In the genomic region with DNA sequence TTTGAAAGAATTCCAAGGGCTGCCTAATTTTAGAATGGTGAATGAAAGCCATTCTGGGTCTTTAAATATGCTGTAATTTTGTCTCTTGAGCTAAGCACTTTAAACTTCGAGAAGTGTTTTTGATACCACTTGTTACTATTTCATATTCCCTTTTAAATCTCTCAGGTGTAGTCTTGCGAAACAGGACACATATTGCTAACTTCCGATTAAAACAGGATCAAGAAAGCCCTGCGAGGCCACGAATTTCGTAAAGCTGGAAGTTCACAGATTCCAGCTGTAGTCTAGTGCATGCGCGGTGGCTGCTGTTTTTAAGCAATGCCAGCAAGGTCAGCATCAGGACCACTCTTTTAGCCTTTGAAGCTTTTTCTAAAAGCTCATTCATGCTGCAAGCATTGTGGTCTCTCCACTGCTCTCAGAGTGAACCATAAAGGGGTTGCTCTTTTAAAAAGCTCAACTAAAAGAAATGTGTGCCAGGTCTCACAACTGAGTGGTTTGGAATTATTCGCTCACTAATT, we compare ENCODE assay signal across 8 mouse cellular contexts. TPM values are rescaled to one million over a fixed set of nuclear protein-coding genes. Genes with fewer than 3 reads are reported as not detected.
DNase-seq lines count a peak whose midpoint lies in the region; ATAC-seq and TF ChIP-seq lines count a peak whose summit lies in the region.

No protein-coding gene starts in this region.

- no peaks in the 10 kb centered on the region for H3K27me3 ChIP-seq in hindbrain, embryonic 12.5 days
- no peaks in the 10 kb centered on the region for H3K27me3 ChIP-seq in liver, embryonic 15.5 days
- no peaks in the 10 kb centered on the region for H3K27me3 ChIP-seq in small intestine, adult 2 months (ENCODE audit: control insufficient read depth, insufficient read depth, low read length)

- no peak for ATAC-seq in hindbrain, embryonic 12.5 days (ENCODE audit: low FRiP score)
- no peak for ATAC-seq in liver, embryonic 15.5 days (ENCODE audit: insufficient read depth)
- ATAC-seq in megakaryocyte-erythroid progenitor cell, adult 5-6 weeks (replicated peaks; ENCODE audit: low FRiP score, low TSS enrichment, poor library complexity, severe bottlenecking) = no peak

- H3K4me2 ChIP-seq in hindbrain, embryonic 12.5 days (replicated peaks) = peak overlapping the region; percentile 67
- H3K4me2 ChIP-seq in liver, embryonic 15.5 days = peak overlapping the region; percentile 88

- no peaks in the 10 kb centered on the region for H3K9me3 ChIP-seq in hindbrain, embryonic 12.5 days (replicated peaks)
- H3K9me3 ChIP-seq in liver, embryonic 15.5 days (replicated peaks) = no peaks in the 10 kb centered on the region

- peaks cover 8% of the 10 kb centered on the region; the same call in 1 of the 2 replicates for H3K4me1 ChIP-seq in hindbrain, embryonic 12.5 days
- peaks cover 24% of the 10 kb centered on the region for H3K4me1 ChIP-seq in liver, embryonic 15.5 days (replicated peaks)
- peaks cover 4% of the 10 kb centered on the region; the same call in 1 of the 2 replicates for H3K4me1 ChIP-seq in small intestine, adult 2 months (ENCODE audit: control insufficient read depth, insufficient read depth, insufficient read length, low read length)

- 71% methylated on average over 9 of the region's 9 CpGs for WGBS in hindbrain, embryonic 12.5 days
- 74% methylated on average over 9 of the region's 9 CpGs for WGBS in liver, embryonic 15.5 days (ENCODE audit: insufficient replicate concordance)
- 72% methylated on average over 9 of the region's 9 CpGs for WGBS in small intestine, adult 2 months

- 0 out of 2 replicates have a peak, but pooled peaks cover 4% of the 10 kb centered on the region for H3K36me3 ChIP-seq in hindbrain, embryonic 12.5 days
- H3K36me3 ChIP-seq in liver, embryonic 15.5 days (replicated peaks) = no peaks in the 10 kb centered on the region
- no peaks in the 10 kb centered on the region; the same call in 1 of the 2 replicates for H3K36me3 ChIP-seq in small intestine, adult 2 months (ENCODE audit: control insufficient read depth, insufficient read depth, low read length)

- peak overlapping the region; percentile 58 for H3K4me3 ChIP-seq in hindbrain, embryonic 12.5 days
- H3K4me3 ChIP-seq in liver, embryonic 15.5 days (replicated peaks) = peak overlapping the region; percentile 84
- no peak overlapping the region for H3K4me3 ChIP-seq in small intestine, adult 2 months (ENCODE audit: low read depth, low read length)

- H3K9ac ChIP-seq in hindbrain, embryonic 12.5 days = no peak overlapping the region
- H3K9ac ChIP-seq in liver, embryonic 15.5 days = peak overlapping the region; percentile 48

- no peak for TF ChIP-seq CTCF in brain, embryonic 14.5 days (IDR thresholded peaks at IDR 0.05; ENCODE audit: borderline replicate concordance, extremely low read depth, insufficient read depth, insufficient read length)
- TF ChIP-seq CTCF in small intestine, adult 2 months (IDR thresholded peaks at IDR 0.05; ENCODE audit: extremely low read depth, insufficient read length, insufficient replicate concordance, low read depth, low read length) = no peak

- H3K27ac ChIP-seq in hindbrain, embryonic 12.5 days = no peak overlapping the region
- peak overlapping the region; percentile 73 for H3K27ac ChIP-seq in liver, embryonic 15.5 days (replicated peaks)
- H3K27ac ChIP-seq in small intestine, adult 2 months (ENCODE audit: insufficient read depth, low read depth, low read length) = peak overlapping the region; percentile 60

- no peak for TF ChIP-seq POLR2A in brain, embryonic 14.5 days (IDR thresholded peaks at IDR 0.05; ENCODE audit: borderline replicate concordance, extremely low read depth, insufficient read depth, insufficient read length, poor library complexity, severe bottlenecking)
- no peak for TF ChIP-seq POLR2A in small intestine, adult 2 months (IDR thresholded peaks at IDR 0.05; ENCODE audit: low read depth, low read length)

- peak; percentile 5 to 18 for DNase-seq in cerebellum, adult 18-20 months
- no peak for DNase-seq in cerebellum, postnatal 36 days
- DNase-seq in brain, embryonic 14.5 days (ENCODE audit: low read depth) = peak; percentile 56
- DNase-seq in right cerebral cortex, postnatal 36 days (ENCODE audit: low spot score in 2 of 2) = no peak

RNA-seq across cellular contexts. Expression of a gene that starts 0.8 kb away (rescaled TPM):
- 9.5 and 12.6 TPM in 2 replicates for polyA plus RNA-seq in brain, embryonic 14.5 days (2012; rRNA removed)
- 15.7 and 16.1 TPM in 2 replicates for polyA plus RNA-seq in hindbrain, embryonic 12.5 days (2016; fragmentation: Nextera tagmentation; extraction: Ambion mirVana)
- polyA plus RNA-seq in liver, embryonic 15.5 days (2015; fragmentation: Nextera tagmentation; extraction: Ambion mirVana) = 9.6 and 11.4 TPM in 2 replicates
- 0.22 and 0.34 TPM in 2 replicates for polyA plus RNA-seq in small intestine, adult 2 months (2012; rRNA removed)
- 25.2 and 27.2 TPM in 2 replicates for total RNA-seq in megakaryocyte-erythroid progenitor cell, adult 5-6 weeks (2014; fragmentation: Nextera tagmentation)
- 18.2 and 20.5 TPM in 2 replicates for total RNA-seq in megakaryocyte-erythroid progenitor cell, adult 5-6 weeks (2017)

RNA-seq across cellular contexts. Expression of a gene that starts 26.1 kb away (rescaled TPM):
- polyA plus RNA-seq in brain, embryonic 14.5 days (2012; rRNA removed) = 0.57 and 1.8 TPM in 2 replicates
- polyA plus RNA-seq in hindbrain, embryonic 12.5 days (2016; fragmentation: Nextera tagmentation; extraction: Ambion mirVana) = 0.38 and 0.58 TPM in 2 replicates
- polyA plus RNA-seq in liver, embryonic 15.5 days (2015; fragmentation: Nextera tagmentation; extraction: Ambion mirVana) = not detected in 2 replicates
- polyA plus RNA-seq in small intestine, adult 2 months (2012; rRNA removed) = 0.57 TPM in 1 of 2 replicates, not detected in the other
- not detected in 2 replicates for total RNA-seq in megakaryocyte-erythroid progenitor cell, adult 5-6 weeks (2014; fragmentation: Nextera tagmentation)
- 1.3 TPM in 1 of 2 replicates, not detected in the other for total RNA-seq in megakaryocyte-erythroid progenitor cell, adult 5-6 weeks (2017)

Comparison
In these comparisons a context has a peak if more than half of its experiments do, and no peak if none do; other contexts are left out.
1. DNase-seq: peak in cerebellum, adult 18-20 months (2 of 2) and brain, embryonic 14.5 days (single experiment); none in cerebellum, postnatal 36 days (0 of 2) and right cerebral cortex, postnatal 36 days (0 of 2).